Mouse (Mus musculus) megakaryocyte-erythroid progenitor cell, adult 5-6 weeks (primary cell): ENCODE results near the gene Rnf4. TPM values are rescaled to one million over a fixed set of nuclear protein-coding genes. Genes with fewer than 3 reads are reported as not detected.

Experiments
- ATAC-seq: replicated peaks from 2 replicates; pipeline ENCODE4 v1.8.0; 2016; ENCODE audit warnings: mild to moderate bottlenecking, inconsistent platforms; ENCODE audit not compliant: severe bottlenecking, poor library complexity, low FRiP score, low TSS enrichment
- total RNA-seq, 2 experiments: library from RNA; stranded (forward) in 1 of 2; stranded (reverse) in 1 of 2; fragments of 200-1000, 215-1000 nt in 1 of 2; fragments of >200 nt in 1 of 2; fragmentation: Nextera tagmentation in 1 of 2; gene quantifications; 2 replicates each; pipeline ENCODE4 v1.2.3; 2014 to 2017

Gene Rnf4
- total RNA-seq, 2 experiments from 2014 or later: 112 to 116 TPM

DNA sequence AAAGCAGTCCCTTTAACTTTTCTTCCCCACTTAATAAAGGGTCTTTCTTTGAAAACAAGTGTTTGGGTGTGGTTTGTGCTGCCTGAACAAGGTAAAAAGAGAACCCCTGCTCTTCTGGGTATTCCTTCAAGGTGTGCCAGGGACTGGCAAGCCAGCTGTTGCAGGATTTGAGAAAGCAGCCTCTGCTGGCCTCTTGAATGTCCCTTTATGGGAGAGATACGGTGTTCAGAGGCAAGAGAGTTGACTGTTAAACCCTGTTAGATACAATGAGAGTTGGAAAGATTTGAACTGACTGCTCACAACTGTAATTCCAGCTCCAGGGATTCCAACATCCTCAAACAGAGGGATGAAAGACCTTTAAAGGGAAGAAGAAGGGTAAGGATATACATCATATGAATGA is 2.0 kb upstream of the Rnf4 start:
- ATAC-seq: no peak

- ATAC-seq: peak; percentile 19
Observed at GRCm38 (mm10) chr5:34335539-34336096, 471 bp upstream of the Rnf4 start.

- ATAC-seq: peak; percentile 59
Observed at GRCm38 (mm10) chr5:34336775-34337450, 824 bp downstream of the Rnf4 start.

DNA sequence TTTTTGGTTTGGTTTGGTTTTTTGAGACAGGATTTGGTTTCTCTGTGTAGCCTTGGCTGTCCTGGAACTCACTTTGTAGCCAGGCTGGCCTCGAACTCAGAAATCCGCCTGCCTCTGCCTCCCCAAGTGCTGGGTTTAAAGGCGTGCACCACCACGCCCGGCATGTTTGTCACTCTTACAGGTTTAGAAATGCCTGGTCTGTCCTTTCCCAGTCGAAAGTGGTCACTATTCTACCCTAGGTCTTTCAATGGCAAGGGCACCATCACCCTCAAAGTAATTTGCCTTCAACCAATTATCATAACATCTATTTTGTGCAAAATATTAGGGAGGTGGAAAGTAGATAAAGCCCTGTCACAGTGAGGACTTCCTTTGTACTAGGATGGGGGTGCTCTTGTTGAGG is 4.2 kb downstream of the Rnf4 start:
- ATAC-seq: no peak

- 0 out of 2 replicates have a peak, but pooled peaks have one; percentile 34 for ATAC-seq
Observed at GRCm38 (mm10) chr5:34352084-34352631, 16.1 kb downstream of the Rnf4 start.

GRCm38 (mm10) chr5:34360261-34360660 is 24.2 kb downstream of the Rnf4 start:
- no peak for ATAC-seq

- ATAC-seq: no peak
Observed at GRCm38 (mm10) chr5:34363115-34363514, 27.0 kb downstream of the Rnf4 start.

DNA sequence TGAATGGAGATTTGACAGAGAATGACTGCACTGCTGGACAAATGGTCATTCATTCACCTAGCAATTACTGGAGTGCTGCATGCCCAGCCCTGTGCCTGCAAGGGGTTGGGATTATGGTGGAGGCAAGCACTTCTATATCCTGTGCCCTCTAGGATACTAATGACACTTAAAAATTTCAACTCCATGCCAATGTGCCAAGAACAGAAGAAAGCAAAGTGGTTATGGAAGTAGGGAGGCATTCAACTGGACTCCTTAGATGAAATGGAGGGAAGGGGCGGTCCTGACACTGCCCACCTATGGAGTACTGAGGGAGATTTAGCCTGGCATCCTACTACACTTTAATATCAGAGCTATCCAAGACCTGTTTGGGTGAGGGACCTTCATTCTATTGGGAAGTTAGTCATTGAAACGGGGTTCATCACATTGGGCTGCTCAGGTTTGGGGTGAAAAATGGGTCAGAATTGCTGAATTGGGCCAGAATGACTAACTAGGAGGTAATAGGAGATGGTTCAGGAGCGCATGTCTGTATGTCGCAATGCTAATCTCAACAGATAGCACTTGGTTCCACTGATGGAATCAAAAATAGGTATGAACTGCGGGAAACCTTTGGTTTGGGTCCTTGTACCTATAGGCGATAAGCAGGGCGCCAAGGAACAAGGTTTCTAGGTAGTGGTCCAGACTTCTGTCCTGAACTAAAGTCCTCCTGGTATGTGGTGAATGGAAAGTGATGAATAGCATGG is 32.6 kb downstream of the Rnf4 start:
- no peak; the same call in 1 of the 2 replicates for ATAC-seq

GRCm38 (mm10) chr5:34369341-34370021 is 33.4 kb downstream of the Rnf4 start, which contains the start of gene Fam193a:
Fam193a (plus strand) TSS chr5:34369933.
- peak; percentile 97 for ATAC-seq

- 0 out of 2 replicates have a peak, but pooled peaks have one; percentile 9 for ATAC-seq
Observed at GRCm38 (mm10) chr5:34370022-34370823, 34.1 kb downstream of the Rnf4 start.

DNA sequence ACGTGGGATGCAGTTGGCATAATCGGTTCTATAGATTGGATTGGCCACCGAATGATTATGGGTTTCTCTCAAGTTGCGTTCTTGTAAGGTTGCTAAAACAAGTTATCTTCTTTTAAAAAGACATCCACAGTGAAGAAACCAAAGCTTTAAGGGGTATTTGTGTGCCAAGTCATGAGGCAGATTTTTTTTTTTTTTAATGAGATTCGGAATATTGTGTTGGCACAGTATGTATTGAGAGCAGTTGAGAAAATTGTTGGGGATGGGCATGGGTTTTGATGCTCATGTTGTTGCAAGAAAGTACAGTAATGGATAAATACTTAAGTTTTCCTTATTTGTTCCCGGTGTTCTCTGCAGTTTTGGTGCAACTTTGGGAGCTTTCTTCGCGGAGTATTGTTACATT is 34.8 kb downstream of the Rnf4 start:
- no peak for ATAC-seq

DNA sequence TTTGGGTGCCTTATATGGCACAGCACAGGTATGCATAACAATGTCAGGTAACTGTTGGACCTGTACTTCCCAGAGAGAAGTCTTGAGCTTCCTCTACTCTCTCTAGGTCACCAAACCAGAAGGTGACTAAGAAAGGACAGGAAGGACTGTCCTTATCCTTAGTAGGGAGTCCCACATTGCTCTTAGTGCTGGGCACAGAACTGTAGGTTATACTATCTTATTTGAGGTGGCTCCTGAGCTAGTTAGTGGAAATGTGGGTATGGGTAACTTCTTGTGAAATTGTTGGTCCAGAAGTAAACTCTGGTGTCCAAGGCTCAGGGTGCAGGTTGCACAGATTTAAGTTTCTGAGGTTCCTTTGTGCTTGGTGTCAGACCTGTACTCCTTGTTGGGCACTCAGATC is 36.1 kb downstream of the Rnf4 start:
- no peak for ATAC-seq

- ATAC-seq: no peak
Observed at GRCm38 (mm10) chr5:34372541-34372940, 36.5 kb downstream of the Rnf4 start.

- peak; percentile 70 for ATAC-seq
Observed at GRCm38 (mm10) chr5:34378787-34379186, 42.7 kb downstream of the Rnf4 start.

- ATAC-seq: no peak
Observed at GRCm38 (mm10) chr5:34381700-34382099, 45.6 kb downstream of the Rnf4 start.

GRCm38 (mm10) chr5:34385616-34386015 is 49.5 kb downstream of the Rnf4 start:
- no peak for ATAC-seq

GRCm38 (mm10) chr5:34386744-34387143 is 50.7 kb downstream of the Rnf4 start:
- ATAC-seq: no peak

DNA sequence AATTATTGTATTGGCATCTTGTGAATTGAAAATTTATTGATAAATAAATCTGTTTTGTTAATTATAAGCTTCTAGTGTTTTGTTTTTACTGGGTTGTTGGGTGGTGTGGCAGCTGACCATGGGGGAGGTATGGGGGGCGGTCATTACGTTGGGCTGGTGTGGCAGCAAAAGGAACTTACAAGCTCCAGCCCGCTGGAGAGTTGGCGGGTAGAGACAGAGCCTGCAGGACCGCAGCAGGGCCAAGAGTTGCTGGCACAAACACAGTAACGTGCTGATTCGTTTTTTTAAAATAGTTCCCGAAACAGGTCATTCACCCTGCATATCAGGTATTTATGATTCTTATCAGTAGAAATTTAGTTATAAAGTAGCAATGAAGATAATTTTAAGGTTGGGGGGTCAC is 57.2 kb downstream of the Rnf4 start:
- ATAC-seq: no peak

DNA sequence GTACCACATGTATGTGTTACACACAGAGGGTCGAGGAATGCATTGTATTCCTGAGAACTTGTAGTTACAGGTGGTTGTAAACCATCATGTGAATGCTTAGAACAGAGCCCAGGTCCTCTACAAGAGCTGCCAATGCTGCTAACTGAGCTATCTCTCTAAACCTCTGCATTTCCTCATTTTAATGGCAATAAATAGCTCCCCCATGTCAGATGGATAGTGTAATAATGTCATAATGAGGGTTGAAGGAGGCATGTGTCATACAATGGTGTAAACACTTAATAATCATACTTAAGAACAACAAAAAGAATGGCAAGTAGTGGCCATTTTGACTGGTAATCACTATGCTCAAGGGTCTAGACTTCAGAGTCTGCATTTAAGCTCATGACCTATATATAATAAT is 59.3 kb downstream of the Rnf4 start:
- no peak for ATAC-seq
